Mouse (Mus musculus): ENCODE data around the gene R3hdm4. TPM values are rescaled to one million over a fixed set of nuclear protein-coding genes. Genes with fewer than 3 reads are reported as not detected.

Gene R3hdm4
- polyA plus RNA-seq, 1 experiment from 2014 or later = 131 TPM

Other genes with a start within 250 kb of the R3hdm4 start
- gene Cdc34, start 239.0 kb downstream of the R3hdm4 start, polyA plus RNA-seq (2014; fragmentation: Nextera tagmentation; extraction: Ambion mirVana) = 153 and 159 TPM in 2 replicates
- gene Gzmm, start 232.2 kb downstream of the R3hdm4 start, polyA plus RNA-seq (2014; fragmentation: Nextera tagmentation; extraction: Ambion mirVana) = 0.42 and 0.73 TPM in 2 replicates
- 595 and 605 TPM in 2 replicates for gene Bsg, start 216.7 kb downstream of the R3hdm4 start, polyA plus RNA-seq (2014; fragmentation: Nextera tagmentation; extraction: Ambion mirVana)
- gene Hcn2, start 204.6 kb downstream of the R3hdm4 start, polyA plus RNA-seq (2014; fragmentation: Nextera tagmentation; extraction: Ambion mirVana) = 0.15 and 0.20 TPM in 2 replicates
- 23.5 and 26.8 TPM in 2 replicates for gene Polrmt, start 174.6 kb downstream of the R3hdm4 start, polyA plus RNA-seq (2014; fragmentation: Nextera tagmentation; extraction: Ambion mirVana)
- 0.18 and 0.48 TPM in 2 replicates for gene Fgf22, start 166.1 kb downstream of the R3hdm4 start, polyA plus RNA-seq (2014; fragmentation: Nextera tagmentation; extraction: Ambion mirVana)
- 79.4 and 80.5 TPM in 2 replicates for gene Rnf126, start 154.3 kb downstream of the R3hdm4 start, polyA plus RNA-seq (2014; fragmentation: Nextera tagmentation; extraction: Ambion mirVana)
- gene Fstl3, start 143.9 kb downstream of the R3hdm4 start, polyA plus RNA-seq (2014; fragmentation: Nextera tagmentation; extraction: Ambion mirVana) = 1.5 TPM in 2 replicates
- gene Prss57, start 130.2 kb downstream of the R3hdm4 start, polyA plus RNA-seq (2014; fragmentation: Nextera tagmentation; extraction: Ambion mirVana) = 0.13 TPM in 1 of 2 replicates, not detected in the other
- gene Palm, start 127.6 kb downstream of the R3hdm4 start, polyA plus RNA-seq (2014; fragmentation: Nextera tagmentation; extraction: Ambion mirVana) = 129 and 132 TPM in 2 replicates
- gene Misp, start 100.2 kb downstream of the R3hdm4 start, polyA plus RNA-seq (2014; fragmentation: Nextera tagmentation; extraction: Ambion mirVana) = 0.59 and 0.69 TPM in 2 replicates
- gene Ptbp1, start 66.8 kb downstream of the R3hdm4 start, polyA plus RNA-seq (2014; fragmentation: Nextera tagmentation; extraction: Ambion mirVana) = 141 and 152 TPM in 2 replicates
- gene Prtn3, start 46.7 kb downstream of the R3hdm4 start, polyA plus RNA-seq (2014; fragmentation: Nextera tagmentation; extraction: Ambion mirVana) = 9.4 and 10.5 TPM in 2 replicates
- gene Plppr3, start 46.6 kb downstream of the R3hdm4 start, polyA plus RNA-seq (2014; fragmentation: Nextera tagmentation; extraction: Ambion mirVana) = 129 and 150 TPM in 2 replicates
- 0.67 TPM in 1 of 2 replicates, not detected in the other for gene Elane, start 35.0 kb downstream of the R3hdm4 start, polyA plus RNA-seq (2014; fragmentation: Nextera tagmentation; extraction: Ambion mirVana)
- not detected in 2 replicates for gene Cfd, start 30.4 kb downstream of the R3hdm4 start, polyA plus RNA-seq (2014; fragmentation: Nextera tagmentation; extraction: Ambion mirVana)
- 33.7 and 41.8 TPM in 2 replicates for gene Med16, start 12.3 kb downstream of the R3hdm4 start, polyA plus RNA-seq (2014; fragmentation: Nextera tagmentation; extraction: Ambion mirVana)
- gene Gm26602, start 10.4 kb downstream of the R3hdm4 start, polyA plus RNA-seq (2014; fragmentation: Nextera tagmentation; extraction: Ambion mirVana) = 23.6 and 25.3 TPM in 2 replicates
- 0.26 and 0.36 TPM in 2 replicates for gene Kiss1r, start 4.2 kb downstream of the R3hdm4 start, polyA plus RNA-seq (2014; fragmentation: Nextera tagmentation; extraction: Ambion mirVana)
- 4.9 and 9.0 TPM in 2 replicates for gene Arid3a, start 5.8 kb upstream of the R3hdm4 start, polyA plus RNA-seq (2014; fragmentation: Nextera tagmentation; extraction: Ambion mirVana)
- 94.7 and 102 TPM in 2 replicates for gene Wdr18, start 38.9 kb upstream of the R3hdm4 start, polyA plus RNA-seq (2014; fragmentation: Nextera tagmentation; extraction: Ambion mirVana)
- gene Grin3b, start 49.5 kb upstream of the R3hdm4 start, polyA plus RNA-seq (2014; fragmentation: Nextera tagmentation; extraction: Ambion mirVana) = 0.29 and 0.49 TPM in 2 replicates
- gene Tmem259, start 63.1 kb upstream of the R3hdm4 start, polyA plus RNA-seq (2014; fragmentation: Nextera tagmentation; extraction: Ambion mirVana) = 14.6 and 16.1 TPM in 2 replicates
- gene Cnn2, start 67.4 kb upstream of the R3hdm4 start, polyA plus RNA-seq (2014; fragmentation: Nextera tagmentation; extraction: Ambion mirVana) = 180 and 221 TPM in 2 replicates
- 2.6 TPM in 2 replicates for gene Abca7, start 75.3 kb upstream of the R3hdm4 start, polyA plus RNA-seq (2014; fragmentation: Nextera tagmentation; extraction: Ambion mirVana)
- 4.1 and 4.3 TPM in 2 replicates for gene Arhgap45, start 95.4 kb upstream of the R3hdm4 start, polyA plus RNA-seq (2014; fragmentation: Nextera tagmentation; extraction: Ambion mirVana)
- gene Polr2e, start 118.6 kb upstream of the R3hdm4 start, polyA plus RNA-seq (2014; fragmentation: Nextera tagmentation; extraction: Ambion mirVana) = 215 and 222 TPM in 2 replicates
- 543 and 552 TPM in 2 replicates for gene Gpx4, start 126.0 kb upstream of the R3hdm4 start, polyA plus RNA-seq (2014; fragmentation: Nextera tagmentation; extraction: Ambion mirVana)
- gene Sbno2, start 184.4 kb upstream of the R3hdm4 start, polyA plus RNA-seq (2014; fragmentation: Nextera tagmentation; extraction: Ambion mirVana) = 8.0 and 9.5 TPM in 2 replicates
- gene Stk11, start 194.6 kb upstream of the R3hdm4 start, polyA plus RNA-seq (2014; fragmentation: Nextera tagmentation; extraction: Ambion mirVana) = 21.3 and 26.8 TPM in 2 replicates
- 364 and 371 TPM in 2 replicates for gene Atp5d, start 217.4 kb upstream of the R3hdm4 start, polyA plus RNA-seq (2014; fragmentation: Nextera tagmentation; extraction: Ambion mirVana)
- gene Cbarp, start 219.6 kb upstream of the R3hdm4 start, polyA plus RNA-seq (2014; fragmentation: Nextera tagmentation; extraction: Ambion mirVana) = 15.1 and 16.7 TPM in 2 replicates
- gene Midn, start 227.1 kb upstream of the R3hdm4 start, polyA plus RNA-seq (2014; fragmentation: Nextera tagmentation; extraction: Ambion mirVana) = 66.7 and 67.1 TPM in 2 replicates
- 83.4 and 90.4 TPM in 2 replicates for gene Cirbp, start 244.8 kb upstream of the R3hdm4 start, polyA plus RNA-seq (2014; fragmentation: Nextera tagmentation; extraction: Ambion mirVana)